Mouse (Mus musculus) kidney, postnatal 0 days (tissue): ENCODE measurements around the gene Fgfr2. TPM values are rescaled to one million over a fixed set of nuclear protein-coding genes. Genes with fewer than 3 reads are reported as not detected.

Experiments
- ATAC-seq: fragments of 200-750 bp; cut with Nextera tagmentation; replicated peaks from 2 replicates; pipeline ENCODE4 v1.8.0; 2017; ENCODE audit warnings: low read depth, moderate number of reproducible peaks, moderate TSS enrichment, moderate library complexity; ENCODE audit not compliant: low FRiP score
- DNase-seq: peaks from one replicate; pipeline ENCODE4 v3.0.0-alpha.2; 2016; ENCODE audit warnings: low spot score
- H3K27ac ChIP-seq: fragments of 300-500 bp; sonication (generic); 2 replicates; pipeline ENCODE4 v1.5.1; 2014; ENCODE audit warnings: mild to moderate bottlenecking
- H3K27me3 ChIP-seq: fragments of 300-500 bp; sonication (generic); 2 replicates; pipeline ENCODE4 v1.6.1; 2014; ENCODE audit warnings: low read length, mixed read lengths; ENCODE audit not compliant: insufficient read depth
- H3K36me3 ChIP-seq: fragments of 300-500 bp; sonication (generic); 2 replicates; pipeline ENCODE4 v1.6.1; 2014; ENCODE audit warnings: low read length, mixed read lengths; ENCODE audit not compliant: insufficient read depth
- H3K4me1 ChIP-seq: fragments of 300-500 bp; sonication (generic); replicated peaks from 2 replicates; pipeline ENCODE4 v1.6.1; 2014; ENCODE audit warnings: antibody characterized with exemption, low read length, mixed read lengths; ENCODE audit not compliant: insufficient read depth
- H3K4me2 ChIP-seq: fragments of 300-500 bp; sonication (generic); 2 replicates; pipeline ENCODE4 v1.6.1; 2014; ENCODE audit warnings: mild to moderate bottlenecking, low read length, moderate library complexity, mixed read lengths
- H3K4me3 ChIP-seq: fragments of 300-500 bp; sonication (generic); replicated peaks from 2 replicates; pipeline ENCODE4 v1.5.1; 2014; ENCODE audit warnings: low read depth, low read length
- H3K9ac ChIP-seq: fragments of 300-500 bp; sonication (generic); 2 replicates; pipeline ENCODE4 v1.6.1; 2014; ENCODE audit warnings: low read depth, low read length
- H3K9me3 ChIP-seq: fragments of 300-500 bp; sonication (generic); replicated peaks from 2 replicates; pipeline ENCODE4 v1.6.1; 2016; ENCODE audit warnings: low read length, inconsistent platforms, mixed read lengths
- CTCF ChIP-seq: IDR thresholded peaks from 2 replicates; pipeline ENCODE4 v1.5.1; 2016; ENCODE audit warnings: antibody characterized with exemption, low read depth, mild to moderate bottlenecking, moderate library complexity
- WGBS: fragments of 180-500 bp; shearing (Covaris S2); extraction: QIAGEN DNeasy Blood & Tissue Kit; methylation state at CpG from one replicate; pipeline ENCODE4 v1.1.7; 2014; 5-methylcytosine and 5-hydroxymethylcytosine counted together
- polyA plus RNA-seq: library from polyadenylated mRNA; unstranded; fragments of >200 nt; fragmentation: Nextera tagmentation; extraction: Ambion mirVana; gene quantifications from 2 replicates; pipeline ENCODE4 v1.2.1, GENCODE M21; 2015

Gene Fgfr2
- polyA plus RNA-seq, 1 experiment from 2014 or later = 79.8 TPM

DNA sequence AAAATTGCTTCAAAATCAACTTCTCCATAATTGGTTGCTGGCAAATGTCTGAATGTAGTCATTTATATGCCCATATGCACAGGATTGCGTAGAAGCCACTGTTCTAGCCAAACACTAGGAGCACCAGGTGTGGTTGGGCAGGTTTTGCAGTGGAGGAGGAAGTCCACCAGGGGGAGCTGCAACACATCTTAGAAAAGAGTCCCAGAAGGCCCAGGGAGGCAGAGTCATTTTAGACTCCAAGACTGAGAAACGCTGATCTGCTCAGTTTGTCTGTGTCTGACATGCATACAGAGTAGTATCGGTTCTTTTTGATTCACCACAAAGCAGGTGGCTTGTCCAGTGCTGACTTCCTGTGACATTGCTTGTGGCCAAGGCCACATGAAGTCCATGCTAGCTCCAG lies 2352.4 kb downstream of the Fgfr2 start:
- peak; percentile 50; the same call in 1 of the 2 replicates for ATAC-seq
- WGBS = 24% methylated on average over 3 of the region's 3 CpGs

DNA sequence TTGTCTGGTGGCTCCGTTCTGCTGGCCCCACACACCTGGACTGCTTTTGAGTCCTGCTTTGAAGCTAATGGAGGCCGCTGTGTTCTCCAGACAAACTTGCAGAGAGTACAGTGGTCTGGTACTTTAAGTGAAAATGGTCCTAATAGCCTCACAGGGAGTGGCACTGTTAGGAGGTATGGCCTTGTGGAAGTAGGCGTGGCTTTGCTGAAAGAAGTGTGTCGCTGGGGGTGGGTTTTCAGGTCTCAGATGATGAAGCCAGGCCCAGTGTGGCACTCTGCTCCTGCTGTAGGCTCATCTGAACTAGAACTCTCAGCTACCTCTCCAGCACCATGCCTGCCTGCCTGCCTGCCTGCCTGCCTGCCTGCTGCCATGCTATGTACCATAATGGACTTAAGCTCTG lies 2355.0 kb downstream of the Fgfr2 start:
- ATAC-seq (no peak), DNase-seq (no peak)
- H3K4me2 ChIP-seq = no peak overlapping the region
- 0 out of 2 replicates have a peak, but pooled peaks cover 6% of the 10 kb centered on the region for H3K36me3 ChIP-seq
- no peaks in the 10 kb centered on the region for H3K27me3 ChIP-seq
- no peak overlapping the region for H3K4me3 ChIP-seq
- H3K9me3 ChIP-seq = no peaks in the 10 kb centered on the region
- H3K9ac ChIP-seq = no peak overlapping the region
- 90% methylated on average over 4 of the region's 4 CpGs for WGBS
- no peaks in the 10 kb centered on the region for H3K4me1 ChIP-seq
- no peak overlapping the region for H3K27ac ChIP-seq
- TF ChIP-seq CTCF = no peak

More for the DNA sequence above, 2352.4 kb downstream of the Fgfr2 start:
- H3K4me3 ChIP-seq = no peak overlapping the region
- DNase-seq = peak; percentile 88
- no peaks in the 10 kb centered on the region for H3K4me1 ChIP-seq
- H3K9me3 ChIP-seq = no peaks in the 10 kb centered on the region
- no peaks in the 10 kb centered on the region for H3K27me3 ChIP-seq
- H3K9ac ChIP-seq = no peak overlapping the region
- no peak overlapping the region for H3K4me2 ChIP-seq
- no peaks in the 10 kb centered on the region for H3K36me3 ChIP-seq
- peak; percentile 93 for TF ChIP-seq CTCF
- H3K27ac ChIP-seq = no peak overlapping the region

DNA sequence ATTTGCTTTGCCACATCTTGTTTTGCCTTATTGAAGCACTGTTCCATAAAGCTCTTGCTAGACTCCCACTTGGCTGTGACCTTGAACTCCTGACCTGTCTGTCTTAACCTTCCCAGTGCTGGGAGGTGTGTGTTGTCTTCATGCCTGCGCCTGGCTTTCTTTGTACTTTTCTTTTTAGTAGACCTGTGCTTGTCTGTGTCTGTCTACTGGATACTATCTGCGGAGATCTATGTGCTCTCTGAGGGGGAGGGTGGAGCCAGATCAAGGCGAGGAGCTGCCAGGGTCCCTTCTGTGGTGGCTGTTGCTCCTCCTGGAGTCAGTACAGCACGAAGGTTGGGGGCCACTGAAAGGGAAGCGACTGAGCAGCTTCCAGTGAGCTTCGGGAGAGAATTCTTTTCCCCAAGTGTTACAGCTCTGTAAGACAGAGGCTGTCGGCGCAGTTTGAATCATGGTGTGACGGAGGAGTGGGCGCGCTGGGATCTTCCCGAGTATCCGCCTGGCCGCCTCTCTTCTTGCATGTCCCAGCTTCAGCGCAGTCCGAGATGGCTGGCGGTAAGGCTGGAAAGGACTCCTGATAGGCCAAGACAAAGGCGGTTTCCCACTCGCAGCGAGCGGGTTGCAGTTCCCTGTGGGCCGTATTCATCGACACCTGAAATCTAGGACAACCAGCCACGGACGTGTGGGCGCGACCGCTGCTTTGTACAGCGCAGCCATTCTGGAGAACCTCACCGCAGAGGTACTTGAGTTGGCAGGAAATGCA lies 2356.6 kb downstream of the Fgfr2 start:
- Histone ChIP-seq H3K4me3 (no peak overlapping the region), H3K27me3 (no peaks in the 10 kb centered on the region), H3K9me3 (no peaks in the 10 kb centered on the region), H3K27ac (no peak overlapping the region), H3K4me2 (no peak overlapping the region), H3K36me3 (0 out of 2 replicates have a peak, but pooled peaks cover 6% of the 10 kb centered on the region), H3K4me1 (no peaks in the 10 kb centered on the region), H3K9ac (no peak overlapping the region)
- 84% methylated on average over 30 of the region's 30 CpGs for WGBS
- ATAC-seq = no peak
- DNase-seq = no peak
- no peak for TF ChIP-seq CTCF

DNA sequence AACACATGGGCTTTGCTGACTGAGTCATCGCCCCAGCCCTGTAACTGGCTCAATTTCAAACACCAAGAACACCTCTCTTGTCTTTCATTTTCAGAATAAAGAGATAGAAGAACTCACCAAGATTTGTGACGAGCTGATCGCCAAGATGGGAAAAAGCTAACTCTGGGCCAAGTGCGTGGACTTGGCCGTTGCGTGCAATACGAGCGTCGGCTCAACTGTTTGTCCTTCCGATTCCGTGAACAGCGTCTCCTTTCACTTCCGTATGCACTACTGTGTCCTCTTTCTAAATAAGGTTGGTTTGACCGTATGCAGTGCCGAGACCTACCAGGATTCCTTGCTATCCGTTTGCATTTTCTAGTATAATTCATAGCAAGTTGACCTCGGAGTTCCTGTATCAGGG lies 2359.0 kb downstream of the Fgfr2 start:
- ATAC-seq = no peak
- 0 out of 2 replicates have a peak, but pooled peaks cover 6% of the 10 kb centered on the region for H3K36me3 ChIP-seq
- no peak overlapping the region for H3K4me3 ChIP-seq
- H3K27me3 ChIP-seq = no peaks in the 10 kb centered on the region
- TF ChIP-seq CTCF = no peak
- 92% methylated on average over 17 of the region's 17 CpGs for WGBS
- no peaks in the 10 kb centered on the region for H3K4me1 ChIP-seq
- H3K27ac ChIP-seq = no peak overlapping the region
- no peak for DNase-seq
- no peaks in the 10 kb centered on the region for H3K9me3 ChIP-seq
- no peak overlapping the region for H3K9ac ChIP-seq
- H3K4me2 ChIP-seq = no peak overlapping the region

DNA sequence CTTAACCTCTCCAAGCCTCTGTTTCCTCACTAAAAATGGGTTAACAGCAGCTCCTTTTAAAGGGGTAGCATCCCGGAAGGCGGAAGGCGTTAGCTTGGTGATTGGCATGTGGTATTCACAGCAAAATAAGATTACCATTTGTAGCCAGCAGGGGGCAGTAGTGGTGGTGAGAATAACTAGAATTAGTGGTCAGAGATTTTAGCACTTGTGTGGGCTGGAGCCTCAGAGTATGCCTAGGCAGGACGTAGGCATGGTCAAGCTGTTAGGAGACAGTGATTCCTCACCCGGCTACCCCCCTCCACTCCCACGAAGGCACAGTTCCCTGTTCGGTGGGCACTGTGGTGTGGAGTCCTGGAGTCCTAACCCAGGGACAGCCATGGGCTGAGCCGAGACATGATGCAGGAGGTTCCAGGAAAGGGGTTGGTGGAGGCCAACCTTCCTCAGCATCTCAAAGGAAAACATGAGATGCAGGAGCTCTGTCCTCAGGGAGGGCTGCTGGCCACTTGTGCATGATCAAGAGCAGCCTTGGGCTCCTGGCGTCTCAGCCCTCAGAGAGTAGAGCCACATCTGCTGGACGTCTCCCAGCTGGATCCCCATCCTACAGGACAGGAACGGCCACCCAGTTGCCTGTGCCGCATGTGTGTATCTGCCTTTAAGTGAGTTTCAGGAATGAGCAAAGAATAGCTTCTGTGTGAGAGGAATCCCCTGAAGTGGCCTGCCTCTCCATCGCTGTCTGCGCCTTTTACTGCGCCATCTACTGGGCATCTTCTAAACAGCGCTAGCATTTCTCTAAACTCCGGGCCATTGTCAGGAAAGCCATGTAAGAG lies 2360.9 kb downstream of the Fgfr2 start:
- Histone ChIP-seq H3K9ac (no peak overlapping the region), H3K4me1 (no peaks in the 10 kb centered on the region), H3K4me3 (no peak overlapping the region), H3K27me3 (no peaks in the 10 kb centered on the region), H3K9me3 (no peaks in the 10 kb centered on the region), H3K4me2 (no peak overlapping the region), H3K36me3 (peaks cover 11% of the 10 kb centered on the region; the same call in 1 of the 2 replicates), H3K27ac (no peak overlapping the region; the same call in 1 of the 2 replicates)
- TF ChIP-seq CTCF = peak; percentile 89
- ATAC-seq (peak; percentile 44; the same call in 1 of the 2 replicates), DNase-seq (peak; percentile 90)
- 32% methylated on average over 17 of the region's 17 CpGs for WGBS

DNA sequence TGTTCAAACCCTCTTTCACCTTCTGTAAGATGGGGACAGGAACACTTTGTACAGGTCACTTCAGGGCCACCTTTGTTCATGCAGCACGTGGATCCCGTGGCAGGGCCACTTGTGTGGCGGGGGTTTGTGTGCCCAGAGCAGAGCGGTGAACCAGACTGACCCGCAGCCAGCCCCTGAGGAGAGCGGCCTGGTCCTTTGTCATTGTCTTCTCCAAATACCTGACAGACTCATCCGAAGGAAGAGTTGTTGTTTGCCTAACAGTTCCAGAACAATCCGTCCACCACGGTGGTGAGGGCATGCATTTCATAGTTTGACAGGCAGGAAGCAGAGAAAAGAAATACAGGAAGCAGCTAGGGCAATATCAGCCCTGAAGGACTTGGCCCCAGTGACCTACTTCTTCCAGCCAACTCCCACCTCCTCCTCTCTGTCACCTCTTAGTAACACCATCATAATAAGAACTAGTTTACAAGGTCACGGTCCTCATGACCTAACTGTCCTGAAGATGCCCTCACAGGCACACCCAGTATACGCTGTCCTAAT lies 2365.8 kb downstream of the Fgfr2 start:
- WGBS = 76% methylated on average over 11 of the region's 11 CpGs

More for the DNA sequence above, 2365.8 kb downstream of the Fgfr2 start:
- no peak overlapping the region for H3K4me3 ChIP-seq
- no peak overlapping the region for H3K4me2 ChIP-seq
- H3K36me3 ChIP-seq = peaks cover 12% of the 10 kb centered on the region
- peak; percentile 31 for DNase-seq
- TF ChIP-seq CTCF = no peak
- H3K27ac ChIP-seq = peak overlapping the region; percentile 68
- H3K4me1 ChIP-seq = 0 out of 2 replicates have a peak, but pooled peaks cover 3% of the 10 kb centered on the region
- no peak for ATAC-seq
- H3K9ac ChIP-seq = no peak overlapping the region
- no peaks in the 10 kb centered on the region for H3K27me3 ChIP-seq
- H3K9me3 ChIP-seq = no peaks in the 10 kb centered on the region
